In the genomic region with DNA sequence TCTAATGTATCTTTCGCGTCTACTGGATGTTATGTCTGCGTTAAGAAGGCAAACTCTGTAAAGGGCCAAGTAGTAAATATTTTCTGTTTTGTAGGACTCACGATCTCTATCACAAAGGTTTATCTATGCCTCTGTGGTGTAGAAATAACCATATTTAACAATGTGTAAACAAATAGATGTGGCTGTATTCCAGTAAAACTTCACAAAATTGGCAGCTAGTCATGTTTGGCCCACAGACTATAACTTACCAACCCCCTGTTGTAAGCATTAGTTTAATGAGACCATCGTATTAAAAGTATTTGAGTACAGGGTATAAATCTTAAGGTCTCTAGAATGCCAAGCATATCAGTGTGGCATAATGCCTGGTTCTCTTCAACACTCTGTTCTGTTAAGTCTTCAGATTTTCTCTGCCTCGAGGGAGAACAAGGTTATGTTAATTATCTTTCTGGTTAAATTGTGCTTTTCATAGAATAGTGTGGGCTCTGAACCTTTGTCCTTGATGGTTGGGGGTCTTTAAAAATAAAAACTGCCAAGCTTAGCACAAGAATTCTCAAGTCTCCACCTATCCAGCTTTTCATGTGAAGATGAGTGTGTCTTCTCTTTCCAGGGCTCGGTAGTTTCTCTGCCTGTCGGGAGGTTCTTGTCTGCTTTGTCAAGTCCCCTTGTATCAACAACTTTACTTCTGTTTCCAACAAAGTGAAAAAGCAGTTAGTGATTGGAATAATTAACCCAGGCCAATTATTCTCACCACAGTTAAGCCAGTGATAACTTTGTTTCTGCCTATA, we compare ENCODE assay signal across 15 mouse cellular contexts.
DNase-seq lines count a peak whose midpoint lies in the region; ATAC-seq lines count a peak whose summit lies in the region.
"Had no signal": no experiment of that assay in that cellular context is flagged by ENCODE, and none has a peak within 500 bp of the region (broad histone marks: within the 10 kb centered on the region; RNA-seq: fewer than 3 reads in every experiment).

No protein-coding gene starts in this region.

- 68% methylated on average over 8 of the region's 8 CpGs for WGBS in midbrain, embryonic 12.5 days
- WGBS in midbrain, embryonic 11.5 days, result 77% methylated on average over 8 of the region's 8 CpGs
- WGBS in forebrain, embryonic 11.5 days, result 54% methylated on average over 8 of the region's 8 CpGs
- WGBS in hindbrain, embryonic 16.5 days, result 46% methylated on average over 8 of the region's 8 CpGs
- 44% methylated on average over 8 of the region's 8 CpGs for WGBS in stomach, embryonic 16.5 days

- H3K9me3 ChIP-seq in midbrain, embryonic 12.5 days, result 0 out of 2 replicates have a peak, but pooled peaks cover 3% of the 10 kb centered on the region
- no peaks in the 10 kb centered on the region for H3K9me3 ChIP-seq in midbrain, embryonic 11.5 days (ENCODE audit: control insufficient read depth, low read length)
- no peaks in the 10 kb centered on the region for H3K9me3 ChIP-seq in forebrain, embryonic 11.5 days (ENCODE audit: control insufficient read depth, low read length)
- 0 out of 2 replicates have a peak, but pooled peaks cover 2% of the 10 kb centered on the region for H3K9me3 ChIP-seq in hindbrain, embryonic 16.5 days (ENCODE audit: control insufficient read depth, low read length)
- H3K9me3 ChIP-seq in stomach, embryonic 16.5 days (replicated peaks; ENCODE audit: control insufficient read depth, low read length), result no peaks in the 10 kb centered on the region

- DNase-seq in midbrain, embryonic 11.5 days (ENCODE audit: low spot score, missing footprints), result no peak
- DNase-seq in forebrain, embryonic 11.5 days (ENCODE audit: low spot score), result no peak
- no peak for DNase-seq in adrenal gland, postnatal 10 days
- no peak for DNase-seq in cerebellum, postnatal 25 days
- DNase-seq: adrenal gland, postnatal 36 days; heart, postnatal 10 days; kidney, adult 8-10 months; lung, adult 18-20 months; retina, postnatal 1 day; thymus, postnatal 4 days had no signal

- no peak overlapping the region for H3K9ac ChIP-seq in midbrain, embryonic 12.5 days (replicated peaks)
- no peak overlapping the region for H3K9ac ChIP-seq in midbrain, embryonic 11.5 days (ENCODE audit: low read length)
- H3K9ac ChIP-seq in forebrain, embryonic 11.5 days (ENCODE audit: low read length), result no peak overlapping the region
- H3K9ac ChIP-seq in hindbrain, embryonic 16.5 days (ENCODE audit: low read depth, low read length), result no peak overlapping the region
- H3K9ac ChIP-seq in stomach, embryonic 16.5 days (ENCODE audit: low read length), result no peak overlapping the region

- no peak overlapping the region for H3K4me3 ChIP-seq in midbrain, embryonic 12.5 days
- no peak overlapping the region for H3K4me3 ChIP-seq in midbrain, embryonic 11.5 days (ENCODE audit: low read depth, low read length)
- H3K4me3 ChIP-seq in forebrain, embryonic 11.5 days (ENCODE audit: low read depth, low read length), result no peak overlapping the region
- no peak overlapping the region for H3K4me3 ChIP-seq in hindbrain, embryonic 16.5 days (ENCODE audit: low read length)
- no peak overlapping the region for H3K4me3 ChIP-seq in stomach, embryonic 16.5 days (replicated peaks; ENCODE audit: low read length)
- H3K4me3 ChIP-seq: myocyte had no signal

- no peak for ATAC-seq in midbrain, embryonic 12.5 days (ENCODE audit: low FRiP score, low read depth)
- ATAC-seq in midbrain, embryonic 11.5 days (ENCODE audit: low FRiP score), result no peak
- ATAC-seq in forebrain, embryonic 11.5 days (replicated peaks; ENCODE audit: low FRiP score), result no peak
- no peak for ATAC-seq in hindbrain, embryonic 16.5 days
- ATAC-seq in stomach, embryonic 16.5 days (ENCODE audit: insufficient read depth, low FRiP score), result no peak

- H3K4me1 ChIP-seq in midbrain, embryonic 12.5 days, result peaks cover 25% of the 10 kb centered on the region
- peaks cover 10% of the 10 kb centered on the region; the same call in 1 of the 2 replicates for H3K4me1 ChIP-seq in midbrain, embryonic 11.5 days (ENCODE audit: control insufficient read depth, insufficient read depth, low read length)
- H3K4me1 ChIP-seq in forebrain, embryonic 11.5 days (replicated peaks; ENCODE audit: control insufficient read depth, insufficient read depth, low read length), result no peaks in the 10 kb centered on the region; the same call in 1 of the 2 replicates
- H3K4me1 ChIP-seq in hindbrain, embryonic 16.5 days (ENCODE audit: control insufficient read depth, insufficient read depth, low read depth, low read length), result peaks cover 6% of the 10 kb centered on the region
- H3K4me1 ChIP-seq in stomach, embryonic 16.5 days (ENCODE audit: control insufficient read depth, insufficient read depth, low read length), result 0 out of 2 replicates have a peak, but pooled peaks cover 7% of the 10 kb centered on the region

- H3K27me3 ChIP-seq in midbrain, embryonic 12.5 days, result no peaks in the 10 kb centered on the region
- no peaks in the 10 kb centered on the region for H3K27me3 ChIP-seq in midbrain, embryonic 11.5 days (ENCODE audit: control insufficient read depth, insufficient read depth, low read length)
- no peaks in the 10 kb centered on the region for H3K27me3 ChIP-seq in forebrain, embryonic 11.5 days (ENCODE audit: control insufficient read depth, insufficient read depth, low read length)
- no peaks in the 10 kb centered on the region for H3K27me3 ChIP-seq in hindbrain, embryonic 16.5 days (replicated peaks; ENCODE audit: control insufficient read depth, insufficient read depth, low read length)
- no peaks in the 10 kb centered on the region for H3K27me3 ChIP-seq in stomach, embryonic 16.5 days (ENCODE audit: control insufficient read depth, insufficient read depth, low read length)
- H3K27me3 ChIP-seq: CH12.LX had no signal

- peak overlapping the region; percentile 63 for H3K27ac ChIP-seq in midbrain, embryonic 12.5 days (replicated peaks)
- no peak overlapping the region for H3K27ac ChIP-seq in midbrain, embryonic 11.5 days (ENCODE audit: low read depth, low read length)
- H3K27ac ChIP-seq in forebrain, embryonic 11.5 days (ENCODE audit: low read depth, low read length), result peak overlapping the region; percentile 81
- peak overlapping the region; percentile 59 for H3K27ac ChIP-seq in hindbrain, embryonic 16.5 days (ENCODE audit: low read depth, low read length)
- peak overlapping the region; percentile 51; the same call in 1 of the 2 replicates for H3K27ac ChIP-seq in stomach, embryonic 16.5 days (ENCODE audit: low read length)

- no peaks in the 10 kb centered on the region for H3K36me3 ChIP-seq in midbrain, embryonic 12.5 days
- H3K36me3 ChIP-seq in midbrain, embryonic 11.5 days (ENCODE audit: control insufficient read depth, insufficient read depth, low read length), result no peaks in the 10 kb centered on the region
- no peaks in the 10 kb centered on the region for H3K36me3 ChIP-seq in forebrain, embryonic 11.5 days (ENCODE audit: control insufficient read depth, insufficient read depth, low read length)
- no peaks in the 10 kb centered on the region for H3K36me3 ChIP-seq in hindbrain, embryonic 16.5 days (ENCODE audit: control insufficient read depth, insufficient read depth, low read length)
- no peaks in the 10 kb centered on the region for H3K36me3 ChIP-seq in stomach, embryonic 16.5 days (ENCODE audit: control insufficient read depth, insufficient read depth, low read length)

- H3K4me2 ChIP-seq in midbrain, embryonic 12.5 days (replicated peaks), result 0 out of 2 replicates have a peak overlapping the region, but pooled peaks have one; percentile 7
- no peak overlapping the region for H3K4me2 ChIP-seq in midbrain, embryonic 11.5 days
- H3K4me2 ChIP-seq in forebrain, embryonic 11.5 days (ENCODE audit: low read depth, low read length, severe bottlenecking), result no peak overlapping the region
- H3K4me2 ChIP-seq in hindbrain, embryonic 16.5 days (ENCODE audit: low read length), result peak overlapping the region; percentile 5; the same call in 1 of the 2 replicates
- no peak overlapping the region for H3K4me2 ChIP-seq in stomach, embryonic 16.5 days (ENCODE audit: low read depth, low read length)

Comparison
In these comparisons a context has a peak if more than half of its experiments do, and no peak if none do; other contexts are left out.
1. H3K4me2 ChIP-seq: peak in midbrain, embryonic 12.5 days (single experiment) and hindbrain, embryonic 16.5 days (single experiment); none in midbrain, embryonic 11.5 days (single experiment), forebrain, embryonic 11.5 days (single experiment) and stomach, embryonic 16.5 days (single experiment).